Mouse (Mus musculus) CH12.LX (cell line): Measurements from ENCODE around the gene Ntrk2. TPM values are rescaled to one million over a fixed set of nuclear protein-coding genes. Genes with fewer than 3 reads are reported as not detected.
"Not testable (repeated sequence)": the region's sequence is repeated elsewhere in the genome, so short reads cannot be mapped to it uniquely, and the experiment has no call there.

ENCODE experiments used
- DNase-seq: peaks from one replicate; pipeline ENCODE4 v3.0.0-alpha.2; 2013; ENCODE audit errors: extremely low read depth
- H3K27ac ChIP-seq: 2 replicates; pipeline ENCODE4 v1.5.1; 2012; ENCODE audit warnings: low read depth, mild to moderate bottlenecking, control low read depth, moderate library complexity; ENCODE audit not compliant: insufficient read depth
- H3K27me3 ChIP-seq: replicated peaks from 2 replicates; pipeline ENCODE3; 2012; ENCODE audit warnings: inconsistent platforms
- H3K36me3 ChIP-seq, 2 experiments: replicated peaks in 1 of 2; 2 replicates each; pipeline versions ENCODE3 to v1.6.1; 2012; ENCODE audit warnings: inconsistent platforms in 1 of 2, low read length in 1 of 2, mild to moderate bottlenecking in 1 of 2, mixed read lengths in 1 of 2, moderate library complexity in 1 of 2; ENCODE audit not compliant: control insufficient read depth in 1 of 2, insufficient read depth in 1 of 2
- H3K4me1 ChIP-seq, 2 experiments: 2 replicates each; pipeline ENCODE4 v1.6.1; 2012; ENCODE audit warnings: inconsistent platforms in 1 of 2, moderate library complexity in 1 of 2; ENCODE audit not compliant: insufficient read depth in 2 of 2, control insufficient read depth in 1 of 2
- H3K4me2 ChIP-seq: 2 replicates; pipeline ENCODE4 v1.6.1; 2012; ENCODE audit warnings: low read depth, mild to moderate bottlenecking, control low read depth; ENCODE audit not compliant: poor library complexity, insufficient read depth, severe bottlenecking
- H3K4me3 ChIP-seq, 3 experiments: fragments of 150-350 bp in 1 of 3; sonication (generic) in 1 of 3; replicated peaks in 1 of 3; 2 replicates each; pipeline versions ENCODE3 to v1.5.1; 2011 to 2012; ENCODE audit warnings: low read depth in 2 of 3, low read length in 2 of 3, mild to moderate bottlenecking in 2 of 3, moderate library complexity in 2 of 3, control low read depth in 1 of 3, improper control_type of control experiment in 1 of 3, inconsistent platforms in 1 of 3, mixed read lengths in 1 of 3; ENCODE audit not compliant: poor library complexity in 1 of 3
- H3K79me2 ChIP-seq: replicated peaks from 2 replicates; pipeline ENCODE4 v1.6.1; 2012; ENCODE audit warnings: mild to moderate bottlenecking, moderate library complexity; ENCODE audit not compliant: control insufficient read depth, poor library complexity, insufficient read depth, severe bottlenecking; ENCODE audit errors: extremely low read depth
- H3K9ac ChIP-seq: 2 replicates; pipeline ENCODE4 v1.6.1; 2012; ENCODE audit warnings: low read depth, mild to moderate bottlenecking, control low read depth, moderate library complexity; ENCODE audit not compliant: insufficient read depth
- H3K9me3 ChIP-seq: replicated peaks from 2 replicates; pipeline ENCODE3; 2012; ENCODE audit warnings: low read length, inconsistent platforms, mixed read lengths
- BHLHE40 ChIP-seq: IDR thresholded peaks from 2 replicates; pipeline ENCODE4 v1.6.1; 2011; ENCODE audit warnings: mild to moderate bottlenecking, low read depth, low read length, improper control_type of control experiment
- E2F4 ChIP-seq: IDR thresholded peaks from 2 replicates; pipeline ENCODE4 v1.6.1; 2011; ENCODE audit warnings: low read depth, low read length, improper control_type of control experiment; ENCODE audit not compliant: insufficient replicate concordance
- ELF1 ChIP-seq: IDR thresholded peaks from 2 replicates; pipeline ENCODE4 v1.6.1; 2014; ENCODE audit warnings: low read depth, mild to moderate bottlenecking, inconsistent platforms, low read length, improper control_type of control experiment
- GABPA ChIP-seq: IDR thresholded peaks from 2 replicates; pipeline ENCODE4 v1.6.1; 2012; ENCODE audit warnings: low read depth, low read length, improper control_type of control experiment, inconsistent platforms; ENCODE audit not compliant: insufficient replicate concordance
- JUN ChIP-seq: IDR thresholded peaks from 2 replicates; pipeline ENCODE4 v1.6.1; 2011; ENCODE audit warnings: low read depth, mild to moderate bottlenecking, low read length, improper control_type of control experiment, moderate library complexity; ENCODE audit not compliant: insufficient read depth
- MAFK ChIP-seq: IDR thresholded peaks from 2 replicates; pipeline ENCODE4 v1.6.1; 2011; ENCODE audit warnings: low read length, improper control_type of control experiment; ENCODE audit not compliant: insufficient replicate concordance
- MAX ChIP-seq: IDR thresholded peaks from 2 replicates; pipeline ENCODE4 v1.6.1; 2011; ENCODE audit warnings: low read length, improper control_type of control experiment
- MYC ChIP-seq: IDR thresholded peaks from 2 replicates; pipeline ENCODE4 v1.6.1; 2011; ENCODE audit warnings: low read depth, mild to moderate bottlenecking, improper control_type of control experiment, low read length
- NELFE ChIP-seq: IDR thresholded peaks from 2 replicates; pipeline ENCODE4 v1.6.1; 2011; ENCODE audit warnings: low read depth, low read length, improper control_type of control experiment
- POLR2A ChIP-seq: IDR thresholded peaks from 2 replicates; pipeline ENCODE4 v1.6.1; 2011; ENCODE audit warnings: low read depth, mild to moderate bottlenecking, improper control_type of control experiment, low read length
- POLR2AphosphoS2 ChIP-seq: IDR thresholded peaks from 2 replicates; pipeline ENCODE4 v1.6.1; 2011; ENCODE audit warnings: low read depth, low read length, improper control_type of control experiment
- SMC3 ChIP-seq: IDR thresholded peaks from 2 replicates; pipeline ENCODE4 v1.6.1; 2011; ENCODE audit warnings: low read depth, low read length, improper control_type of control experiment
- TCF12 ChIP-seq: IDR thresholded peaks from 2 replicates; pipeline ENCODE4 v1.6.1; 2014; ENCODE audit warnings: low read depth, mild to moderate bottlenecking, inconsistent platforms, low read length, improper control_type of control experiment
- UBTF ChIP-seq: IDR thresholded peaks from 2 replicates; pipeline ENCODE4 v1.6.1; 2012; ENCODE audit warnings: low read depth, mild to moderate bottlenecking, inconsistent platforms, low read length, improper control_type of control experiment, moderate library complexity
- USF1 ChIP-seq: IDR thresholded peaks from 2 replicates; pipeline ENCODE4 v1.6.1; 2014; ENCODE audit warnings: low read depth, mild to moderate bottlenecking, inconsistent platforms, low read length, improper control_type of control experiment
- ZMIZ1 ChIP-seq: IDR thresholded peaks from 2 replicates; pipeline ENCODE4 v1.6.1; 2012; ENCODE audit warnings: low read depth, mild to moderate bottlenecking, inconsistent platforms, low read length, improper control_type of control experiment
- dilution Hi-C: fragments of 300-500 bp; cut with MboI; formaldehyde crosslinking; loops from 2 replicates; pipeline ENCODE4 v1.14.3; 2020; ENCODE audit warnings: low sequenced_read_pairs; ENCODE audit not compliant: extremely low pct_unique_long_range_greater_than_20kb, extremely low pct_ligation_motif_present
- in situ Hi-C: fragments of 300-500 bp; cut with MboI; formaldehyde crosslinking; loops from 3 replicates; pipeline ENCODE4 v1.14.3; 2019; ENCODE audit warnings: low sequenced_read_pairs, low pct_ligation_motif_present, low pct_unique_long_range_greater_than_20kb, mixed read lengths
- polyA plus RNA-seq: library from polyadenylated mRNA; unstranded; fragments of >175 nt; gene quantifications from 2 replicates; pipeline ENCODE4 v1.2.1, GENCODE M21; 2012; ENCODE audit warnings: low read depth; ENCODE audit not compliant: insufficient read length
- total RNA-seq, 2 experiments: library from RNA; depleted of rRNA; stranded (reverse); fragments of 300-350 nt in 1 of 2; fragments of >200 nt in 1 of 2; gene quantifications; 2 replicates each; pipeline ENCODE4 v1.2.3; 2012 to 2014

The Ntrk2 gene
- total and polyA plus RNA-seq, 3 experiments: not detected

DNA sequence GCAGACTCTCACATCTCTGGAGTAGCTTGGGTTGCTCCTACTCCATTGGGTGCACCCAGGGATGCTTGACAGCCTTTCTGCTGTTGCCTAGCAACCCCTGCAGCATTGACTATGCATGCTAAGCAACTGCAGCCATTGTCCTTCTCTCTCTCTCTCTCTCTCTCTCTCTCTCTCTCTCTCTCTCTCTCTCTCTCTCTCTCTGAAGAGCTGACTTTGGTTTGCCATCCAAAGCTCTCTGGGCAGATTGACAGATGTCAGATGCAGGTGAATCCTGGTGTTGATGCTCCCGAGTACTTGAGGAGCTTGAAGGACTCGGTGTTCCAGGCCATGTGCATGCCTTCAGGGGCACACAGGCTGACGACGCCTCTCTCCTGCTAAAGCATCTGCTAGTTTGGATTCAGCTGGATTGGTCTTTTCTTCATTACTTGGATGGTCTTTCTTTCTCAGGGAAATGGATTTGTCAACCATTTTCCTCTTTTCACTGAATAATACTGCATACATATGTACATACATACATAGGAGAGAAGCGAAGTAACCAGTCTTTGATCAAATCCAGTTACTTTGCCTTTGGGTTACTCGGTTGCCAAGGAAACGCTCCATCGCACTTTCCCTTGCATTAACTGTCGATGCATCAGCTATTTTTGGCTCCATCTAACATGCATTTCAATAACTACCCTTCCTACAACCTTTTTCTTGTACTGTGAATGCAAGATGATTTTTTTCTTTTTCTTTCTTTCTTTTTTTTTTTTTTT is 234.8 kb downstream of the Ntrk2 start:
- in situ Hi-C loops (no loop called here), dilution Hi-C loops (no loop called here)
- Histone ChIP-seq H3K27ac (no peak overlapping the region), H3K4me3 (no peak overlapping the region), H3K36me3 (no peaks in the 10 kb centered on the region), H3K4me2 (no peak overlapping the region), H3K4me1 (no peaks in the 10 kb centered on the region), H3K9me3 (peaks cover 64% of the 10 kb centered on the region), H3K9ac (no peak overlapping the region), H3K27me3 (no peaks in the 10 kb centered on the region), H3K79me2 (no peaks in the 10 kb centered on the region)
- DNase-seq: no peak
- TF ChIP-seq POLR2AphosphoS2: no peak
- no peak for TF ChIP-seq JUN
- TF ChIP-seq SMC3: no peak
- TF ChIP-seq UBTF: no peak
- TF ChIP-seq MAX: no peak
- no peak for TF ChIP-seq ZMIZ1
- no peak for TF ChIP-seq MYC
- no peak for TF ChIP-seq TCF12
- no peak for TF ChIP-seq POLR2A
- no peak for TF ChIP-seq USF1
- no peak for TF ChIP-seq GABPA
- TF ChIP-seq NELFE: no peak
- TF ChIP-seq ELF1: no peak

DNA sequence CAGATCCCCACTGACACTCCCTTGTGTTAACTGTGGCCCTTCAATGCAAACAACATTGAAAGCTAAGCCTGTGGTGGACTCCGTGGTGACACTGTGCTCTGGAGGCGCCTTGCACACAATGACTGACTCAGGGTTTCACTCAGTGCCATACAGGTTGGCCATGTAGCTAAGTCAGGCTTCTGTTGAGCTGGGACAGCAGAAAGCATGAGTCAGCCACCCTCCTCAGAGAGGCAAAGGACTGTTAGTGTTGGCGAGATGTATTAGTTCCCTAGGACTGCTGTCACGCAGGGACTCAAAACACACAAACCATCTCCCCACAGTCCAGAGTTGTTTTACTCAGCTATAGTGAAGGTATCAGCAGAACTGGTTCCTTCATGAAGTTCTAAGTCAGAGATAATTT is 245.8 kb downstream of the Ntrk2 start:
- in situ Hi-C loops: no loop called here
- no peak for TF ChIP-seq POLR2A
- no peak for TF ChIP-seq ELF1
- no peak for TF ChIP-seq BHLHE40
- TF ChIP-seq E2F4: no peak
- no peak for TF ChIP-seq MAFK
- TF ChIP-seq SMC3: no peak
- TF ChIP-seq, all 38 proteins: peak for 0
- H3K36me3 ChIP-seq: no peaks in the 10 kb centered on the region
- no peak overlapping the region for H3K4me2 ChIP-seq
- no peak overlapping the region for H3K9ac ChIP-seq
- H3K79me2 ChIP-seq: no peaks in the 10 kb centered on the region
- H3K4me1 ChIP-seq: no peaks in the 10 kb centered on the region
- H3K9me3 ChIP-seq: peaks cover 87% of the 10 kb centered on the region
- dilution Hi-C loops: no loop called here
- no peak overlapping the region for H3K27ac ChIP-seq
- no peak for DNase-seq
- H3K4me3 ChIP-seq: no peak overlapping the region
- no peaks in the 10 kb centered on the region for H3K27me3 ChIP-seq

DNA sequence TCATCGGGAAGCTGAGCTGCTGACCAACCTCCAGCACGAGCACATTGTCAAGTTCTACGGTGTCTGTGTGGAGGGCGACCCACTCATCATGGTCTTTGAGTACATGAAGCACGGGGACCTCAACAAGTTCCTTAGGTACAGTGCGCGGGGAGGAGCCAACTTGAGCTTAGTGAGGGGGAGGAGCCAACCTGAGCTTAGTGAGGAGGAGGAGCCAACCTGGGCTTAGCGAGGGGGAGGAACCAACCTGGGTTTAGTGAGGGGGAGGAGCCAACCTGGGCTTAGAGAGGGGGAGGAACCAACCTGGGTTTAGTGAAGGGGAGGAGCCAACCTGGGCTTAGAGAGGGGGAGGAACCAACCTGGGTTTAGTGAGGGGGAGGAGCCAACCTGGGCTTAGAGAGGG is 248.0 kb downstream of the Ntrk2 start:
- peaks cover 86% of the 10 kb centered on the region for H3K9me3 ChIP-seq
- dilution Hi-C loops: not testable (repeated sequence)

More for the DNA sequence above, 248.0 kb downstream of the Ntrk2 start:
- H3K4me2 ChIP-seq, H3K4me1 ChIP-seq, in situ Hi-C loops, H3K9ac ChIP-seq, H3K36me3 ChIP-seq, H3K27ac ChIP-seq, DNase-seq, H3K4me3 ChIP-seq, H3K27me3 ChIP-seq, H3K79me2 ChIP-seq: not testable (repeated sequence)
